Mouse (Mus musculus): ENCODE results near the gene A430078G23Rik.

Gene A430078G23Rik

DNA sequence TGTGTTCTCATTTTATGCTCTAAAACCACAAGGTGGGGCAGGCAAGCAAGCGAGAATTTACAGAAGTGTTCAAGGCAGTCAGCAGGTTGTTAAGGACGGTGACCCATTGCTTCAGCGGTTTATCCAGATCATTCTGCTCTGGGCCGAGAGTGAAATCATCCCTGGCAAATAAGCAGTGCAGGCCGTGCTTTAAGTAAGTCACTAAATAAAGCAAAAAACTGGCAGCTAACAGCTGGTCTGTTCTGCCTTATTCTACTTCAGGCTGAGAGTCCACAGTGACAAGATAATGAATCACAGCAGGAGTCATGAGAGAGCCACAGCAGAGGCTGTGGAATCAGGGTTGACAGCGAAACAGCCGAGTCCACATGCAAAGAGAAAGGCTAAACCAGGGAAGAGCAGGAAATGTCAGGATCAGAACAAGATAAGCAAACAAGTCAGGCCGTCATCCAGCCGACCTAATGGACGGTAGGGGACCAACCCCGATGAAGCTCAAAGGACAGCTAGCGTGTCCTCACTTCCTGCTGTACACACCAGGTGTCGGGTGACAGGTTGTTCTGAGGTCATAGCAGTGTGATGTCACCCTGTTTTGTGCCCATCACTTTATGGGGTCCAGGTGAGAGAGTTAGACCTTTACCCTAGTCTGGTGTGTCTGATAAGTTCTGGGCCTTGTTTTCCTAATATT, 4.9 kb upstream of the A430078G23Rik start:
- DNase-seq (ENCODE audit: low read depth) = no peak

- DNase-seq (ENCODE audit: low read depth) = no peak
These were observed 2.5 kb upstream of the A430078G23Rik start for GRCm38 (mm10) chr8:3350747-3351146.

- DNase-seq (ENCODE audit: low read depth) = no peak
These were observed 500 bp upstream of the A430078G23Rik start for GRCm38 (mm10) chr8:3352715-3353114.

- no peak for DNase-seq (ENCODE audit: low read depth)
These were observed 712 bp downstream of the A430078G23Rik start for GRCm38 (mm10) chr8:3353811-3354442.

GRCm38 (mm10) chr8:3354443-3354812, 1.2 kb downstream of the A430078G23Rik start:
- DNase-seq (ENCODE audit: low read depth) = no peak

GRCm38 (mm10) chr8:3355586-3355985, 2.4 kb downstream of the A430078G23Rik start:
- no peak for DNase-seq (ENCODE audit: low read depth)

- peak; percentile 24 for DNase-seq (ENCODE audit: low read depth)
These were observed 4.8 kb downstream of the A430078G23Rik start for GRCm38 (mm10) chr8:3358060-3358459.

GRCm38 (mm10) chr8:3367086-3367485, 13.9 kb downstream of the A430078G23Rik start:
- no peak for DNase-seq (ENCODE audit: low read depth)

GRCm38 (mm10) chr8:3368091-3368490, 14.9 kb downstream of the A430078G23Rik start:
- DNase-seq (ENCODE audit: low read depth) = no peak

DNA sequence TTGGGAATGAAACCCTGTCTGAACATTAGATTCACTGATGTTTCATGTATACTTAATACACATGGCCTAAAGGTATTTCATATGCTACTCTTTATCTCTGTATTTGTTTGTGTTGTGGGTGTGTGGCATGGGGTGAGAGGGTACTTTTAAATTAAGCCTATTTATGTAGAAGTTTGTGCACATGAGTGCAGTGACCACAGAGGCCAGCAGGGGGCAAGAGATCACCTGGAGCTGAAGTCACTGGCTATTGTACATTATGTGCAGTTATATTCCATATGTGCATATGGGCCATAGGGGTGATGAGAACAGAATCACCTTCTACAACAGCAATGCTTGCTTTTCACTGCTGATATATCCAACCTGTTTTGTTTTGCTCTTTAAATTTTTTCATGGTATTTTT, 22.5 kb downstream of the A430078G23Rik start:
- DNase-seq (ENCODE audit: low read depth) = no peak

DNA sequence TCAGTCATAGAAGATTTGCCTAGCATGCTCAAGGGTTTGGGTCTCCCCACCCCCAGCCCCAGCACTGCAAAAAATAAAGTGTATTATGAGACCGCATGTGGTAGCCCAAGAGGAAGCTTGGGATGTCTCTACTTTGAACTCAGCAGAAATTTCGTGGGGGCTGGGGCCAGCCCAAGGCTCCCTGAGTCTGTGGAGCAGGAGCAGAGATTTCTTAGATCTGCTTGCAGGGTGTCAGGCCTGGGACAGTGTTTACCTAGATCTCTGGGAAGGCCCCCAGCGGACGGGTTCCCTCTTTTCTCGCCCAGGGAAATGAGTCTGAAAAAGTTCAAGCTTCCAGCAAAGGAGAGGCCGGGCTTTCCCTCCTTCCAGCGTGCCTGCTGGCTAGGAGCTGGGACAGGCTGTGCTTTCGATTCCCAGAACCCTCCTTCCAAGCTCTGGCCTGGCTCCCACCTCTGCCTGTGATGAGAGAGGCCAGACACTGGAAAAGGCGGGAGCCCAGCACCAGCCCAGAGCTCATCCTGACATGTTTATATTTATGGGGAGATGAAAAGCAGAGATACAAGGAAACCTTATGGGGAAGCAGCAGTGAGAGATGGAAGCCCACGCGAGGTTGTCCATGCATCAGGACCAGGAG, 23.5 kb downstream of the A430078G23Rik start:
- no peak for DNase-seq (ENCODE audit: low read depth)

DNA sequence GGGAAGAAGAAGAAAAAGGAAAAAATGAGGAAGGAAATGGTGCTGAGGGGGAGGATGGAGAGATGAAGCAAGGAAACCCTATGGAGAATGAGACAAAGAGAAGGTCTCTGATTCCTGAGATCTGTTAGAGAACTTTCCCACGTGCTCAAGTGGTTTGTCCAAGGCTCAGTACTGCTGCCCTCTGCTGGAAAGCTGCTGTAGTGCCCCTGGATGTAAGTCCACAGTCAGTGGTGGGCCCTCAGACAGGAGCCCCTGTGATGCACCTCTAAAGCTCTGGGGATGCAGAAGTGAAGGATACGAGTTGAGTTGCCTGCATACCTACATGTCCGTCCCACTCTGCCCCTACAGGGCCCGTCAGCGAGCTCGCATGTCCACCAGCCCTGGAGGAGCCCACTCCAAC, 34.1 kb downstream of the A430078G23Rik start:
- DNase-seq (ENCODE audit: low read depth) = no peak

DNA sequence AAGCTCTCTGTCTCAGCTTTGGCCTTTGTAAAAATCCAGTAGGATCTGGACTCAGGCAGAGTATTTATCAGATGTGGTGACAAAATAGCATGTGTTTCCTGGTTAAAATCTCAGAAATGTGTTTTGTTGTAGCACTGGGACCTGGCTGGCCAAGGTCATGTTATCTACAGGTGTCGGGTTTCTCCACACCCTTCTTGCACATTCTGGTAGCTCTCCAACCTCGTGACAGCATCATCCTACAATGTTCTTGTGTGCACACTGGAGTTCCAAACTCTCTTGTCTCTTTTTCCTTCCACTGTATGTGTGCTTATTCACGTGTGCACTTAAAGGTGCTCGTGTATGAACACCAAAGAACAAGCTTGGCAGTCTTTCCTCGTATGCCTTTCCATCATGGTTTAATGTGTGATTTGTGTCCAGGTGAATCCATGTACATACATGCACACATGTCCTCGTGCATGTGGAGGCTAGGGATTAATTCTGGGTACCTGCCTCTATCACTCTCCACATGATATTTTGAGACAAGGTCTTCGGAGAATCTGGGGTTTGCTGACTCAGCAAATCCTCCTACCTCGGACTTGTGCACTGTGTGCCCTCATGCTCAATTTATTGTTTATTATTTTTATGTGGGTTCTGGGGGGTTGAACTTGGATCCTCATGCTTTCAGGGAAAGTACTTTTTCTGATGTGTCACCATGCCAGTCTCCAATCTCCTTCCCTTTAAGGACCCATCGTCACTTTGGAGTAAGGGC, 35.5 kb downstream of the A430078G23Rik start:
- no peak for DNase-seq (ENCODE audit: low read depth)

DNA sequence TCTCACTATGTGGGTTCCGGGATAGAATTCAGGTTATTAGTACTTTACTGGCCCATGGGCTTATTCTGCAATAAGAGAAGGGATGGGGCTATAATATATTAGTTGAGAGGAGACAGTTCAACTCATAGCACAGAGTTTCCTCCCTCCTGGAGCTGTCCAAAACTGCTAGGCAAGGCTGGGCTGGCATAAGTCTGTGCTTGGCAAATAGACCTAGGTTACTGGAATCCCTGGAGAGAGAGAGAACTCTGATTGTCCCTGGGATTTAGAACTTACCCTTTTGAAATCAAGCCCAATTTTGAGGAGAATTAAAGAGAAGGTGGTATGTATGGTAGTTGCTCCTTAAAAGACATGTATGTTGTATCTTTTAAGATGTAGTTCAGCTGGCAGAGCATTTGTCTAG, 36.3 kb downstream of the A430078G23Rik start:
- no peak for DNase-seq (ENCODE audit: low read depth)

- no peak for DNase-seq (ENCODE audit: low read depth)
These were observed 39.1 kb downstream of the A430078G23Rik start for GRCm38 (mm10) chr8:3392293-3392692.

DNA sequence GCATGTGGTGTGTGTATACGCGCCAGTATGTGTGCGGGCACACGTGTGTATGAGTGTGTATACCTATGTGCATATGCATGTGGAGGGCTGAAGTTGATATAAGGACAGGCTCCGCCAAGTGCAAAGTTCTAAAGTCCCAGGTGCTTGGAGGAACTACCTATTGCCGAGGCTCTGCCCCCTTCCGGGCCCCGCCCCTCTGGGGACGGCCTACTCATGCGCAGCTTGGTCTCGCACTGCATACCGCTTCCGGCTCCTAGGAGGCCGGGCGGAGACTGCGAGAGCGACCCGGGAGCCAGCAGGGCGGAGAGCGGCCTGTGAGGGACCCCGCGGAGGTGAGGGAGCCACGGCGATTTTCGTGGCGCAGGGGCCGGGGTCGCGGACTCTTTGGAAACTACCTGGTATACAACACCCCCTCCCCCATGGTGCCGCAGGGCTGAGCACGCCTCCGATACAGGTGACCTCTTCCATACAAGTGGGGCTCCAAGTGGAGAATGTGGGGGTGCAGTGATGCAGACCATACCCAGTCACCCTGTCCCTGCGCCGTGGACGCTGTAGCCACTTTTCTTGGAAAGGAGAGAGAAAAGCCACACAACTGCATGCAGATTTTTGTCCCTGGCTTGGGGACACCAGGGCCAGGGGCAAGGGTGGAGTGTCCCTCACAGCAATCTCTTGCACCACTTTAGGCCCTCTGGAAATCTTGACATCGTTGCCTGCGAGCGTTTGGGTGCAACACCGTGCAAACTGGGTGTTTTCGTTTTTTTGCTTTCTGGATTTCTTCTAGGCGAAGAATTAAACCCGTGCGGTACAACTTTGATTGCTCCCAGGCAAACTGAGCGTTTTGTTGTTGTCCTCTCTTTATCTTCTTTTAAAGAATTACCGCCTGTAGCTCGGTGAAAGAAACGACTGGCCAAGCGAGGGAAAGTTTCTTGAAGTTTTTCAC, 39.8 kb downstream of the A430078G23Rik start, which contains the start of gene Arhgef18:
TSS of gene Arhgef18 (plus strand) at position 236 of the 940 bp plus-strand sequence.
- DNase-seq (ENCODE audit: low read depth) = peak; percentile 67

GRCm38 (mm10) chr8:3394600-3394999, 41.4 kb downstream of the A430078G23Rik start:
- DNase-seq (ENCODE audit: low read depth) = no peak

- no peak for DNase-seq (ENCODE audit: low read depth)
These were observed 42.0 kb downstream of the A430078G23Rik start for GRCm38 (mm10) chr8:3395246-3395645.

GRCm38 (mm10) chr8:3397597-3397996, 44.4 kb downstream of the A430078G23Rik start:
- DNase-seq (ENCODE audit: low read depth) = no peak

DNA sequence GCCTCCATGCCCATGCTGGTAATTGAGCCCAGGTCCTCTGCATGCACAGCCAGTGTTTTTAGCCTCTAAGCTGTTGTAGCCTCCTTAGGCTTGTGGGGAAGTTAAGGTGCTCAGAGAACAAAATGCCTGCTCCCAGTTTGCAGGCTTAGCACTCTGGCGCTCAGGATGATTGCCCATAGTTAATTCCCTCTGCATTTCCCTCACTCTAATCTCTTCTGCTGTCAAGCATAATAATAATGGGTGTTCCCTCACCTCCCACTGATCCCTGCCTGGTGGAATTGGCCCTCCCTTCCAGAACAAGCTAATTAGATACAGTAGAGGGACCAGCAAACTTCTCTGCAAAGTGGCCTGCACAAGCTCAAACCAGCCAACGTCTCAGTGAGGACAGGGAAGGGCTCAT, 47.3 kb downstream of the A430078G23Rik start:
- no peak for DNase-seq (ENCODE audit: low read depth)

DNA sequence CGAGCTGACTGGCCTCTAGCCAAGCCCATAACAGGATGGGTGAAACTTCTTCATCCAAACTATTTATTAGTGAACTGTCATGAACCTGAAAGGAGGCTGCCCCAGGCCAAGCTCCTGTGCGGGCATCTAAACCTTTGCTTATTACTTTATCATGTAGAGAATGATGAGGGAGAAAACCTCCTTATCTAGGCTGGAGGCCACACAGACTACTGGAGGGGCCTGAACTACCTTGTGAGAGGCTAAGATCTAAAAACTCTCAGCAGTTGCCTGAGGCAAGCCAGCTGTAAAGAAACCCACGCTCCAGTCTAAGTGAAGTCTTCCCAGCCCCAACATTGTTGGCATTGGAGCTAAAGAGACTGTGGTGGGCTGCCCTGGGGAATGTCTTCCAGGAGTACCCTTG, 54.2 kb downstream of the A430078G23Rik start:
- no peak for DNase-seq (ENCODE audit: low read depth)

Data from fibroblast of lung, adult 2 months (primary cell).